Mouse (Mus musculus): ENCODE results near the gene Cenpx.

DNA sequence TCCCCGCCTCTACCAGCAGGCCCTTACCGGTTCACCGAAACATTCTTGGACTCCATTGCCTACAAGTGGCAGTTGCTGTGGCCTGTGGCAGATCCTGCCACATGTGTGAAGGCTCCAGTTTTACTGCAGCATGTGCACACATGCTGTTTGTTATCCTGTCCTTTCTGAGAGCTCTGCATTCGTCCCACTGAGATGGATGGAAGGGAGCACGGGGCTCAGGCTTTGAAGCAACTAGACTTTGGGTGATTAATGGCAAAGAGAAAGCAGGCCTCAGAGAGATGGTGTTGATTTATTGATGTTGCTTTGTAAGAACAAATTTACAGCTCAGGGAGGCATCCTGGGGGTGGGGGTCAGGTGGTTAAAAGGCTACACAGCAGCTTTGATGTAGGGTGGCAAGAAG, 2.9 kb downstream of the Cenpx start:
- no peak for TF ChIP-seq CTCF (IDR thresholded peaks at IDR 0.05; ENCODE audit: low read depth)
- TF ChIP-seq EP300 (IDR thresholded peaks at IDR 0.05; ENCODE audit: low read depth), result no peak
